Mouse (Mus musculus) E14TG2a.4 (cell line): ENCODE measurements around the gene Zc3h7a.

ENCODE experiments used
- CTCF ChIP-seq: conservative IDR thresholded peaks from 2 replicates; pipeline ENCODE4 v1.5.1; 2014; ENCODE audit warnings: low read length
- NANOG ChIP-seq: IDR thresholded peaks from 2 replicates; pipeline ENCODE4 v1.6.1; 2014; ENCODE audit warnings: borderline replicate concordance, low read length, mixed read lengths

DNA sequence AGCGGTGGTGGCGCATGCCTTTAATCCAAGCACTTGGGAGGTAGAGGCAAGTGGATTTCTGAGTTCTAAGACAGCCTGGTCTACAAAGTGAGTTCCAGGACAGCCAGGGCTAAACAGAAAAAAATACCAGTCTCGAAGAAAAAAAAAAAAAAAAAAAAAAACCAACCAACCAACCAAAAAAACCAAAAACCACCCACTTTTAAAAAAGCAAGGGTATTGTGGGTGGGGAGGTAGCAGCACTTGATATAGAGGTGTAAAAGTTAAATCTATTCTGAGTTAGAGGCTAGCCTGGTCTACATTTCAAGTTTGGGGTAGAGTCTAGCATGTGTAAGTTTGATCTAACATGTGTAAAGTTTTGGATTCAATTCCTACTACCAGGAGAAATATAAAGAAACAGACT, 24.1 kb upstream of the Zc3h7a start:
- no peak for TF ChIP-seq CTCF
- no peak for TF ChIP-seq NANOG
